Mouse (Mus musculus) CH12.LX (cell line): Measurements from ENCODE around the gene Myzap.

Experiments used
- CHD1 ChIP-seq: IDR thresholded peaks from 2 replicates; pipeline ENCODE4 v1.6.1; 2012; ENCODE audit warnings: low read depth, low read length, improper control_type of control experiment, inconsistent platforms
- CTCF ChIP-seq, 2 experiments: IDR thresholded peaks in 1 of 2; conservative IDR thresholded peaks in 1 of 2; 2 replicates each; pipeline ENCODE4 v1.5.1; 2011 to 2012; ENCODE audit warnings: low read depth in 2 of 2, low read length in 2 of 2, improper control_type of control experiment in 1 of 2, inconsistent platforms in 1 of 2, mild to moderate bottlenecking in 1 of 2, moderate library complexity in 1 of 2
- JUN ChIP-seq: IDR thresholded peaks from 2 replicates; pipeline ENCODE4 v1.6.1; 2011; ENCODE audit warnings: low read depth, mild to moderate bottlenecking, low read length, improper control_type of control experiment, moderate library complexity; ENCODE audit not compliant: insufficient read depth
- MAX ChIP-seq: IDR thresholded peaks from 2 replicates; pipeline ENCODE4 v1.6.1; 2011; ENCODE audit warnings: low read length, improper control_type of control experiment
- NELFE ChIP-seq: IDR thresholded peaks from 2 replicates; pipeline ENCODE4 v1.6.1; 2011; ENCODE audit warnings: low read depth, low read length, improper control_type of control experiment
- POLR2A ChIP-seq: IDR thresholded peaks from 2 replicates; pipeline ENCODE4 v1.6.1; 2011; ENCODE audit warnings: low read depth, mild to moderate bottlenecking, improper control_type of control experiment, low read length
- TCF12 ChIP-seq: IDR thresholded peaks from 2 replicates; pipeline ENCODE4 v1.6.1; 2014; ENCODE audit warnings: low read depth, mild to moderate bottlenecking, inconsistent platforms, low read length, improper control_type of control experiment
- USF1 ChIP-seq: IDR thresholded peaks from 2 replicates; pipeline ENCODE4 v1.6.1; 2014; ENCODE audit warnings: low read depth, mild to moderate bottlenecking, inconsistent platforms, low read length, improper control_type of control experiment

GRCm38 (mm10) chr9:71591106-71591505, 1.1 kb downstream of the Myzap start:
- TF ChIP-seq CHD1 (no peak), CTCF (conservative IDR thresholded peaks at IDR 0.05 in 1 of 2, IDR thresholded peaks at IDR 0.05 in 1 of 2; ENCODE audit: low read depth in 2 of 2, low read length in 2 of 2) (no peak), POLR2A (no peak), MAX (no peak), JUN (no peak), TCF12 (no peak), USF1 (no peak), NELFE (no peak)
